1 mouse cellular context compared by ENCODE assay signal in genomic region chr10:81297246-81297645, GRCm38 (mm10).
A peak's percentile ranks its signal among the peaks of the same experiment; 100 is the strongest.
TF ChIP-seq lines count a peak whose summit lies in the region.

No protein-coding gene starts in this region.

TF ChIP-seq in MEL, 35 proteins besides CTCF, POLR2A, EP300 and RAD21:
- TF ChIP-seq USF1 (IDR thresholded peaks at IDR 0.05; ENCODE audit: low read depth, low read length) (0 out of 2 replicates have a peak, but pooled peaks have one; percentile 23), RCOR1 (IDR thresholded peaks at IDR 0.05; ENCODE audit: low read depth, low read length) (no peak)
TF ChIP-seq in MEL: peak in this region for 1.
